Mouse (Mus musculus) cerebellum, postnatal 36 days (tissue): ENCODE data around the gene Tprg.

Source experiments
- DNase-seq, 2 experiments: peaks; one replicate each; pipeline ENCODE4 v3.0.0; 2021 to 2022; ENCODE audit warnings: mixed read lengths in 2 of 2

Tprg gene

DNA sequence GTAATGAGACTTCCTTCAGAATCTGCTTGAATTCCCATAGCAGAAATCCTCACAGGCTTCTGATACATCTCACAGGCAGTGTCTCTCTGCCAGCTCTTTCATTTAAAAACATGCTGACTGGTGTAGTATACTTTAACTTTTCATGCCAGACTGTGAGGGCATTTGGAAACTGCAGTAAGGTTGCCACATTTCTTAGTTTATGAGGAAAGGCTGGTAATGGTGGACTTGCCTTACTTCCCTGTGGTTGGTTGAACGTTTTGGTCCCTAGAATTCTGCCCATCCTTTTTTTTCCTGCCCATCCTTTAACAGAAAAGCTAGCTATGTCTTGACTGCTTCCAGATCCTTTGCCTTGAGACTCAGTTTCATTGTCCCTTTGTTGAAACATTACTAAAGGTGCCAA is 138.8 kb downstream of the Tprg start:
- no peak for DNase-seq

DNA sequence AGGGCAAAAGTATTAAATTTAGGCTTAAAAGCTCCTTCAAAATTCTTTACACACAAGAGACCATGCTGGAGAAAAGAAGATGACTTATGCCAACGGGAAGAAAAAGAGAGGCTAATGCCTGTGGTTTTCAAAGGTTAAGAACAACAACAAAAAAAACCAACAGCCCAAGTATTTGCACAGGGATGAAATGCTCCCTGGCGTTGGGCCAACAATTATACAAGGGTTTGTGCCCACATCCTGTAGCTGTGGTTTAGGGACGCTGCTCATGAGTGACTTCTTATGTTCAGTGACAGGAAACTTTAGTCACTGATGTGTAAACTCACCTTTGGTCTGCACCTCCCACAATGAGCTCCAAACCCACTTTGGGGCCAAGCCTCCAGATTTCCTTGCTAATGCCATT is 139.6 kb downstream of the Tprg start:
- no peak for DNase-seq

DNA sequence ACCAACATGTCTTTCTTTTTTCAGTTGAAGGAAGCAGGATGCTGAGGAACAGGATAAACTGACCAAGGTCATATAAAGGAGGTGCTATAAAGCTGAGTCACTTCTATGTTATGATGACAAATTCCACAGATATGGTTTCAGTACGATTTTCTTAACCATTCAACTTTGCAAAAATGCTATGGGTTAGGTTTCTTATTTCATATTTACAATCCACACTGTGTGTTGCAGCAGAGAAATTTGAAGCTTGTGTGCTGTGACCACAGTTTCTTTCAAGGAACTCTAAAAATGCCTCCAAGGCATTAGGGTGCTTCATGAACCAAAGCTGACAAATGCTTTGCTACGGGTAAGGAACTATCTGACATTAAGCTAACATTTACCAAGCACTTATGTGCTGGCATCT is 153.4 kb downstream of the Tprg start:
- DNase-seq, result no peak

DNA sequence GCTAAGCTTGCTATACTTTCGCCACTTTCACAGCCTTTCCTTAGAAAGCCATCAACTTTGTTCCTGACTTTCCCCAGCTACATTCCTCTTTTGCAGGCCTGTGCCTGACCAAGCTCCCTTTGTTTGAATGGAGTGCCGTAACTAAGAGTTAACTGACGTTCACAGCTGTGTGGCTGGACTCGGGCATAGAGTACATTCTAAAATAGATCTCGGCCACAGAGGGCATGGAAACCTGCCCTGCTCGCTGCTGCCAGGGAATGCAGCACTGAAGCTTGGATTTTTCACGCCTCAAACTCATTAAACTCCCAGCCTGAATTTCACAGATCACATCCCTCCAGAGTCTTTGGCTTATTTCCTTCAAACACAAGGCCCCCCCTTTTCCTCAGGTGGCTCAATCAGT is 159.0 kb downstream of the Tprg start:
- no peak for DNase-seq

DNA sequence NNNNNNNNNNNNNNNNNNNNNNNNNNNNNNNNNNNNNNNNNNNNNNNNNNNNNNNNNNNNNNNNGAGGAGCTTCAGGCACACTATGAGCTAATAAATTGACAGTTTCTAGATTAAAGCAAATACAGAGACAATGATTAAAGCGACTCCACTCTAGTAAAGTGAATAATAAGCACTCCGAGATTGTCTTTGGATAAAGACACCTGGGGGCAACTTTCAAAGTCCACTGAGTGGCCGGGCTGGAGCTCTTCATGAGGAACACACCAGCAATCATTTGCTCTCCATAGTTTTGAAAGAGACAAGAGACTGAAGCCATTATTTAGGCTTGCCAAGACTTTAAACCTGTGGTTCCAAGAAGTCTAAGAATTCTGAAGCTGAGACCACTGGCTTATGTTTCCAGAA is 164.9 kb downstream of the Tprg start:
- no peak for DNase-seq

DNA sequence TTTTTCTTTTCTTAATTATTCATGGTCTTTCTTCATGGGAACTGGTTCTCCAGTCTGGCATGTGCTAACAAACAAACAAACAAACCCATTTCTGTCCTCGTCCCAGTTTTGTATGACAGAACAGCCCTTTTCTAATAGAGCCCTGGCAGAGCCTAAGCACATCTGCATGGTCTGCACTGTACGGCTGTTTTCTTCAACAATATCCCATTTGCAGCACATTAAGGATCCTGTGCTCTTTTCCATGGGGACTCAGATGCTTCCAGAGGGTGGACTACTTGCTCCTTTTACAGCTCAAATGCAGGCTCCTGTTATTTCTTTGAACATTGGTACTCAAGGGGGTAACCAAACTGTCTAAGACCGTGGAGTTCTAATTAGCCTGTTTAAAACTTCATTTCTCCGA is 178.1 kb downstream of the Tprg start:
- DNase-seq, result no peak

DNA sequence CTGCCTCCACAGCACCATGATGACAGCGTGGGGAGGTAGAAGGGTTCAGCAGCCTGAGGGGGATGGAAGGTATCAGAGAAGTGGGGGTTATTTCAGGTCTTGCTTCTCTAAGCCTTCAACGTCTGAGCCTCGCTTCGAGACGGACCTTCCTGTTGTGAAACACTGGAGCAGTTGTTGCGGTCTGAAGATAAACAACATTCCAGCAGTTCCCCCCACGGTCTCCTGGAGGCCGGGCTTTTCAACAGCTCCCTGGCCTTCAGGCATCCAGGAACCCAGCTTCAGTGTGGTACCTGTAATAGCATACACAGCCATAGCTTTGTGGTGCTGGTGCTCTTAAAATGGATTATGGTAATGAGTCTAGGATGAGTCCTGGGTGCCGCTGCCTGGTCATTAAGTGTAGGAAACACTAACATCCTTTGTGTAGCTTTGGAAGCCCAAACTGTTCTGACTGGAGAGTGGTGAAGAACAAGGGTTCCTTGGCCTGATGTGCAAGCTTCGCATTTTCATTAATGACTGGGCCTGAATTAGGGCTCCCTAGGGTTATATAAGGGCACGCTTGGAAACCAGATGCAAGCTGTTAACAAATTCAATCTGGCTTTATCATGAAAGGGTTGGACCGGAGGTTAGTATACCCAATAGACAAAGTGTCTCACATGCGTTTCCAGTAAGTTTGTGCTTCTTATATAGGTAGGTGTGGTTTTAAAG is 179.0 kb downstream of the Tprg start:
- DNase-seq, result no peak

DNA sequence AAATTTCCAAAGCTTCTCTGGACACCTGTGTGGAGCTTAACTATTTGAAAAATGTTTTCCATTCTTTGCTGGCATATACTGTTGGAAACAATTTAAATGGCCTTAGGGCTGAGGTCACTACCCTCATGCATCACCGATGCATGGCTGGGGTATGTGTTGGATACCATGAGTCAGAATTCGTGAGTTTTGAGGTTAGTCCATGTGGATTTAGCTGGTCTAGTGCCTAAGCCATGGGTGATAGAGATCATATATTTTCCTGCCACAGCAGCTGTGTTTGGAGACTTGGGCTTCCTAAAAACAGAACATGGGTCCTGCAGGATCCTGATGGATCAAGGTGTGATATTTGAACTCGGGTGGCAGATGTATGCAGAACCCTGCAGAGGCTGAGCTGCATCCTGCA is 181.4 kb downstream of the Tprg start:
- DNase-seq, result no peak

DNA sequence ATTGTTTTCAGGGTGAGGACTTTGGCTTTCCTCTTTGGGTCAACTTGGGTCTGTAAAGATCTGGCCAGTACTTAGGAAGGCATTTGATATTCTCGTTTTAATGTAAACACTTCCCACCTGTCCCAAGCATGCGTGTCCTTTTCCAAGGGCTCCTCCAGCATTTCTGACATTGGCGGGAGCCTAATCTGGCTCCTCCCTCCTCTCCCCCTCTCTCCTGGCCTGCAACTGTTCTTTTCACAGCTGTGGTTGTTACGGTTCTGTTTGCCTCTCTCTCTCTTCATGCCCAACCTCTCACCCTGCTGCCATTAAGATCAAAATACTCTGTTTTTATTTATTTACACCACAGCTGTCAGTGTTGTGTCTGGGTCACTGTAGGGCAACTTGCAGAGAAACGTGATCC is 182.0 kb downstream of the Tprg start:
- no peak for DNase-seq
